Comparison of ENCODE assay signal across 8 mouse cellular contexts in the genomic region with DNA sequence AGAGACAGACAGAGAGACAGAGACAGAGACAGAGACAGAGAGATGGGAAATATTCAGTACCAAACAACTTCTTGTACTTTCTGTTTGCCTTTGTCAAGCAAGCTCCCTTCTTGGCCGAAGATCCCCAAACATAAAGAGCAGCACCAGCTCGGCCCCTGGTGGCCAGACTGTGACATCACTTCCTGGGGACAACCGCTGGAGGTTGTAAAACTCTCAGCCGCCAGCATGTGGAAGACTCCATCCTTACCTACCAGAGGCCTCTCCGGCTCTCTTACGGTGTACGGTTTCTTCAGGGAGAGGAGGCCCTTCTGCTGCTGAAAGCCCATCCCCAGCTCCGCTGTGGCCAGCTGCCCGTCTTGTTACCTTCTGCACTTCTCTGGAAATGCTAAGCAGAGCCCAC. TPM values are rescaled to one million over a fixed set of nuclear protein-coding genes. Genes with fewer than 3 reads are reported as not detected.
DNase-seq lines count a peak whose midpoint lies in the region; ATAC-seq and TF ChIP-seq lines count a peak whose summit lies in the region.

No protein-coding gene starts in this region.

- TF ChIP-seq POLR2A in ES-Bruce4 (IDR thresholded peaks at IDR 0.05; ENCODE audit: insufficient read depth, low read length), result no peak
- TF ChIP-seq POLR2A in brain, embryonic 14.5 days (IDR thresholded peaks at IDR 0.05; ENCODE audit: borderline replicate concordance, extremely low read depth, insufficient read depth, insufficient read length, poor library complexity, severe bottlenecking), result no peak

- no peaks in the 10 kb centered on the region for H3K4me1 ChIP-seq in intestine, embryonic 14.5 days (replicated peaks; ENCODE audit: control insufficient read depth, insufficient read depth, low read length)
- no peaks in the 10 kb centered on the region for H3K4me1 ChIP-seq in intestine, embryonic 15.5 days (replicated peaks)
- H3K4me1 ChIP-seq in ES-Bruce4 (ENCODE audit: control insufficient read depth, insufficient read depth, low read length), result no peaks in the 10 kb centered on the region
- no peaks in the 10 kb centered on the region; the same call in 1 of the 2 replicates for H3K4me1 ChIP-seq in limb, embryonic 11.5 days (ENCODE audit: control insufficient read depth, insufficient read depth, low read length)

- no peak overlapping the region for H3K27ac ChIP-seq in intestine, embryonic 14.5 days (ENCODE audit: low read depth)
- no peak overlapping the region for H3K27ac ChIP-seq in intestine, embryonic 15.5 days
- H3K27ac ChIP-seq in ES-Bruce4 (ENCODE audit: insufficient read depth, low read length), result no peak overlapping the region
- H3K27ac ChIP-seq in limb, embryonic 11.5 days (replicated peaks; ENCODE audit: low read depth, low read length), result no peak overlapping the region

- no peaks in the 10 kb centered on the region for H3K9me3 ChIP-seq in intestine, embryonic 14.5 days (ENCODE audit: control insufficient read depth, low read length)
- no peaks in the 10 kb centered on the region for H3K9me3 ChIP-seq in intestine, embryonic 15.5 days
- no peaks in the 10 kb centered on the region for H3K9me3 ChIP-seq in ES-Bruce4 (replicated peaks; ENCODE audit: control insufficient read depth, insufficient read depth, low read length, poor library complexity, severe bottlenecking)
- H3K9me3 ChIP-seq in limb, embryonic 11.5 days (ENCODE audit: control insufficient read depth, low read length), result no peaks in the 10 kb centered on the region

- H3K27me3 ChIP-seq in intestine, embryonic 14.5 days (replicated peaks; ENCODE audit: control insufficient read depth, insufficient read depth, low read length), result no peaks in the 10 kb centered on the region
- H3K27me3 ChIP-seq in intestine, embryonic 15.5 days (replicated peaks), result no peaks in the 10 kb centered on the region
- no peaks in the 10 kb centered on the region for H3K27me3 ChIP-seq in ES-Bruce4 (ENCODE audit: control insufficient read depth, insufficient read depth, low read length, poor library complexity, severe bottlenecking)
- no peaks in the 10 kb centered on the region for H3K27me3 ChIP-seq in limb, embryonic 11.5 days (ENCODE audit: control insufficient read depth, insufficient read depth, low read length)

- 34% methylated on average over 9 of the region's 9 CpGs for WGBS in intestine, embryonic 14.5 days
- WGBS in intestine, embryonic 15.5 days, result 34% methylated on average over 9 of the region's 9 CpGs
- WGBS in limb, embryonic 11.5 days, result 29% methylated on average over 9 of the region's 9 CpGs

- no peak for TF ChIP-seq EP300 in ES-Bruce4 (IDR thresholded peaks at IDR 0.05; ENCODE audit: insufficient read depth, low read depth, low read length)

- H3K4me3 ChIP-seq in intestine, embryonic 14.5 days (ENCODE audit: low read depth, low read length), result no peak overlapping the region
- no peak overlapping the region for H3K4me3 ChIP-seq in intestine, embryonic 15.5 days (replicated peaks)
- H3K4me3 ChIP-seq in ES-Bruce4 (ENCODE audit: low read depth, low read length), result peak overlapping the region; percentile 18; the same call in 1 of the 2 replicates
- H3K4me3 ChIP-seq in limb, embryonic 11.5 days (ENCODE audit: low read depth, low read length), result no peak overlapping the region

- no peak for ATAC-seq in intestine, embryonic 14.5 days (replicated peaks; ENCODE audit: low FRiP score, low TSS enrichment, low read depth)
- no peak for ATAC-seq in intestine, embryonic 15.5 days
- ATAC-seq in limb, embryonic 11.5 days (ENCODE audit: insufficient number of reproducible peaks, low FRiP score, low TSS enrichment, low read depth), result no peak
- no peak for ATAC-seq in erythroblast, adult 5-6 weeks (replicated peaks; ENCODE audit: low FRiP score, poor library complexity, severe bottlenecking)
- no peak for ATAC-seq in megakaryocyte, adult 5-6 weeks (ENCODE audit: poor library complexity, severe bottlenecking)

- peak; percentile 63 for TF ChIP-seq CTCF in ES-Bruce4 (IDR thresholded peaks at IDR 0.05; ENCODE audit: low read depth, low read length)
- peak; percentile 79 for TF ChIP-seq CTCF in brain, embryonic 14.5 days (IDR thresholded peaks at IDR 0.05; ENCODE audit: borderline replicate concordance, extremely low read depth, insufficient read depth, insufficient read length)

- H3K4me2 ChIP-seq in intestine, embryonic 14.5 days (ENCODE audit: low read length), result no peak overlapping the region
- H3K4me2 ChIP-seq in intestine, embryonic 15.5 days (replicated peaks), result no peak overlapping the region
- no peak overlapping the region for H3K4me2 ChIP-seq in limb, embryonic 11.5 days (ENCODE audit: low read depth, severe bottlenecking)

- H3K36me3 ChIP-seq in intestine, embryonic 14.5 days (ENCODE audit: control insufficient read depth, insufficient read depth, low read length), result no peaks in the 10 kb centered on the region; the same call in 1 of the 2 replicates
- H3K36me3 ChIP-seq in intestine, embryonic 15.5 days, result no peaks in the 10 kb centered on the region
- no peaks in the 10 kb centered on the region for H3K36me3 ChIP-seq in ES-Bruce4 (ENCODE audit: control insufficient read depth, insufficient read depth, low read length, poor library complexity, severe bottlenecking)
- no peaks in the 10 kb centered on the region for H3K36me3 ChIP-seq in limb, embryonic 11.5 days (ENCODE audit: control insufficient read depth, insufficient read depth, low read length)

- peak; percentile 68 for DNase-seq in intestine, embryonic 14.5 days (ENCODE audit: low spot score)
- peak; percentile 78 for DNase-seq in brain, embryonic 14.5 days (ENCODE audit: low read depth)
- DNase-seq in limb, embryonic 11.5 days (ENCODE audit: low spot score), result peak; percentile 65
- no peak for DNase-seq in layer of hippocampus, adult 11-12 months (ENCODE audit: low spot score)

- H3K9ac ChIP-seq in intestine, embryonic 14.5 days (ENCODE audit: low read length), result no peak overlapping the region
- H3K9ac ChIP-seq in intestine, embryonic 15.5 days, result no peak overlapping the region
- no peak overlapping the region for H3K9ac ChIP-seq in ES-Bruce4 (ENCODE audit: low read depth, poor library complexity, severe bottlenecking)
- H3K9ac ChIP-seq in limb, embryonic 11.5 days (ENCODE audit: low read length), result no peak overlapping the region

RNA-seq across cellular contexts. Expression of gene Slit1, which starts 18.1 kb away (rescaled TPM):
- 0.77 and 1.0 TPM in 2 replicates for polyA plus RNA-seq in intestine, embryonic 14.5 days (2014; fragmentation: Nextera tagmentation; extraction: Ambion mirVana)
- polyA plus RNA-seq in intestine, embryonic 15.5 days (2015; fragmentation: Nextera tagmentation; extraction: Ambion mirVana), result 0.63 and 0.68 TPM in 2 replicates
- polyA plus RNA-seq in ES-Bruce4 (2011; ENCODE audit: insufficient read depth, insufficient read length, low read depth, missing spikeins), result 1.2 and 1.4 TPM in 2 replicates
- 31.8 and 51.5 TPM in 2 replicates for polyA plus RNA-seq in brain, embryonic 14.5 days (2012; rRNA removed)
- polyA plus RNA-seq in limb, embryonic 11.5 days (2014; fragmentation: Nextera tagmentation; extraction: Ambion mirVana), result 1.0 and 1.1 TPM in 2 replicates
- total RNA-seq in erythroblast, adult 5-6 weeks (2015; ENCODE audit: low replicate concordance), result 0.42 TPM in 1 of 2 replicates, not detected in the other
- total RNA-seq in erythroblast, adult 5-6 weeks (2017; ENCODE audit: low replicate concordance), result 0.14 and 0.51 TPM in 2 replicates
- total RNA-seq in megakaryocyte, adult 5-6 weeks (2015), result 0.05 and 0.29 TPM in 2 replicates
- total RNA-seq in megakaryocyte, adult 5-6 weeks (2017), result not detected in 2 replicates

RNA-seq across cellular contexts. Expression of gene Arhgap19, which starts 40.3 kb away (rescaled TPM):
- polyA plus RNA-seq in intestine, embryonic 14.5 days (2014; fragmentation: Nextera tagmentation; extraction: Ambion mirVana), result 25.5 and 29.0 TPM in 2 replicates
- polyA plus RNA-seq in intestine, embryonic 15.5 days (2015; fragmentation: Nextera tagmentation; extraction: Ambion mirVana), result 18.4 and 19.4 TPM in 2 replicates
- polyA plus RNA-seq in ES-Bruce4 (2011; ENCODE audit: insufficient read depth, insufficient read length, low read depth, missing spikeins), result 75.7 and 80.1 TPM in 2 replicates
- 10.4 and 13.3 TPM in 2 replicates for polyA plus RNA-seq in brain, embryonic 14.5 days (2012; rRNA removed)
- polyA plus RNA-seq in limb, embryonic 11.5 days (2014; fragmentation: Nextera tagmentation; extraction: Ambion mirVana), result 43.6 and 44.1 TPM in 2 replicates
- total RNA-seq in erythroblast, adult 5-6 weeks (2015; ENCODE audit: low replicate concordance), result 17.5 and 28.6 TPM in 2 replicates
- 28.1 and 28.3 TPM in 2 replicates for total RNA-seq in erythroblast, adult 5-6 weeks (2017; ENCODE audit: low replicate concordance)
- total RNA-seq in megakaryocyte, adult 5-6 weeks (2015), result 48.5 and 50.3 TPM in 2 replicates
- 62.7 and 65.3 TPM in 2 replicates for total RNA-seq in megakaryocyte, adult 5-6 weeks (2017)

Comparison
In these comparisons a context has a peak if more than half of its experiments do, and no peak if none do; other contexts are left out.
1. RNA of gene Slit1, which starts 18.1 kb away (polyA plus RNA-seq): 31.8 to 51.5 TPM in brain, embryonic 14.5 days; 1.2 to 1.4 TPM in ES-Bruce4, 1.0 to 1.1 TPM in limb, embryonic 11.5 days, 0.77 to 1.0 TPM in intestine, embryonic 14.5 days and 0.63 to 0.68 TPM in intestine, embryonic 15.5 days; every median in the first group is over 10 times any median in the second.